Mouse (Mus musculus): ENCODE measurements around the gene Rps15a. TPM values are rescaled to one million over a fixed set of nuclear protein-coding genes. Genes with fewer than 3 reads are reported as not detected.

Rps15a gene
- polyA plus RNA-seq, 2 experiments = 672 to 1,501 TPM

DNA sequence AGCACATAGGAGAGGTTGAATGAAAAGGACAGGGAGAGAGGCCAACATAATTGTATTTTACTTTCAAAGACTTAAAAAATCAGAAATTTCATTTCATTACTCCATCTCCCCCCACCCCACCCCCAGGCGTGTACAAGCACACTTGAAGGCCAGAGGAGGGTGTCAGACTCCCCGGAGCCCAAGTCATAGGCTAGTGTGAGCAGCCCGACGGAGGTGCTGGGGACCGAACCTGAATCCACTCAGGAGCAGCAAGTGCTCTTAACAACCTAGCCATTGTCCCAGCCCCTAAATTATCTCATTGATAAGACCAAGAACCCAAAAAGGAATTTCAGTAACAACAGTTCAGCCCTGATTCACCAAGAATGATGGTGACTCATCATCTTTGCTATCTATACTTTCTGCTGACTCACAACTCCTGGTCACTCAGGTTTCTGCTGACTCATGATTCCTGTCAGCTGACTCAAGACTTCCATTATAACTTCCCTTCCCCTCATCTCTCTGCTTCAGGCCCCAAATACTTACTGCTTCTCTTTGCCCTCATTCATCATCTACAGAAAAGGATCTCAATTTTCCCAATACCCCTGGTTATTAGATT lies 11.4 kb downstream of the Rps15a start:
- DNase-seq (ENCODE audit: low read depth in 3 of 3, low spot score in 3 of 3) (peak; percentile 78 to 86 (median 83)), ATAC-seq (ENCODE audit: insufficient read depth) (peak; percentile 60; the same call in 1 of the 2 replicates)
- Histone ChIP-seq H3K4me3 (ENCODE audit: insufficient read depth in 1 of 2, low read depth in 2 of 2, low read length in 2 of 2) (no peak overlapping the region), H3K9ac (replicated peaks) (no peak overlapping the region; the same call in 1 of the 2 replicates), H3K9me3 (ENCODE audit: control insufficient read depth, low read length) (no peaks in the 10 kb centered on the region), H3K4me1 (replicated peaks; ENCODE audit: control insufficient read depth in 2 of 2, insufficient read depth in 2 of 2, low read length in 1 of 2) (peaks cover 18 to 33% of the 10 kb centered on the region in 2 experiments), H3K4me2 (ENCODE audit: low read depth) (peak overlapping the region; percentile 41), H3K27me3 (ENCODE audit: control insufficient read depth, insufficient read depth, low read length) (no peaks in the 10 kb centered on the region), H3K36me3 (replicated peaks; ENCODE audit: control insufficient read depth, insufficient read depth, low read depth) (peaks cover 51% of the 10 kb centered on the region), H3K27ac (peak overlapping the region; percentile 86)
- WGBS (ENCODE audit: insufficient replicate concordance) = 53% methylated on average over 5 of the region's 5 CpGs
- TF ChIP-seq CTCF (IDR thresholded peaks at IDR 0.05; ENCODE audit: low read depth) (no peak), EP300 (IDR thresholded peaks at IDR 0.05; ENCODE audit: low read depth) (peak; percentile 75)

DNA sequence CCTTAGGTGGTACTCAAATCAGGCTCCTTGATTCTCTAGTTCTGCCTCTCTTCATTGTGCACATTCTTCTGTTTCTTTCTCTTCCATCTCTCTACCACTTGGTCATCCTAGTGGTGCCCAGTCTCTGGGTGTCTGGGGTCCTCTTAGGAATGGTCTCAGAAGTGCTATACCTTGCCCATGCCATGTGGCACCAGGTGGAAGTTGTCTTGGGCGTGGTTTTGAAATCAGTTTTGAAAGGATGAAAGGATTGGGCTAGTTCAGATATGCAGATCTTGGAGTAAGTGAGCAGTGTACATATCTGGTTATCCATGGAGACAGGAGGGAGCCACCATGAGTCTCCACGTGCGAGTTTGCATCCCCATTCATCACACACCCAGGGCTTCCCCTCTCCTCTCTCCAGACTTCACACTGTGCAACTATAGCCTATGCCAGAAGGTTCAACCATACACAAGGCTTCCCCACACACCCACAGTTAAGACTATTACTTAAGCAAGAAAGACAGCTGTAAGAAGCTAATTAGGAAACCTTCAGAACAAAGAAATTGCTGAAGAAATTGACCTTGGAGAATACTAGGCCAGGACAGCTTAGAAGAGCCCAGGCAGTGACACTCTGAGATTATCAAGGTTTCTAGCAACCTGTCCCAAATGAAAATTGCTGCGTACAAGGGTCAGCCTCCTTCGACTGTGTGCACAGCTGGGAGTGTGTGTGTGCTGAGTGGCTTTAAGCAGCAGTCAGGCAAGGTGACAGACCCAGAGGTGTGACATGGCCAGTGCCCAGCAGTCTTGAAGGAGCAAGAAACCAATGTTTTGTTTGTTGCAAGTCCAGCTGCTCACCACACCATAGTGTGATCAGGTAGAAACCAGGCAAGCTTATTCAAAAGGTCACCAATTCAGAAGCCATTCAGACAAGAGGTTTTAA lies 12.3 kb downstream of the Rps15a start:
- TF ChIP-seq EP300 (IDR thresholded peaks at IDR 0.05; ENCODE audit: low read depth) = no peak
- TF ChIP-seq CTCF (IDR thresholded peaks at IDR 0.05; ENCODE audit: low read depth) = no peak
- Histone ChIP-seq H3K9me3 (ENCODE audit: control insufficient read depth, low read length) (no peaks in the 10 kb centered on the region), H3K4me1 (replicated peaks; ENCODE audit: control insufficient read depth in 2 of 2, insufficient read depth in 2 of 2, low read length in 1 of 2) (peaks cover 18 to 30% of the 10 kb centered on the region in 2 experiments), H3K9ac (replicated peaks) (no peak overlapping the region), H3K27ac (peak overlapping the region; percentile 62), H3K36me3 (replicated peaks; ENCODE audit: control insufficient read depth, insufficient read depth, low read depth) (peaks cover 43% of the 10 kb centered on the region), H3K4me3 (ENCODE audit: insufficient read depth in 1 of 2, low read depth in 2 of 2, low read length in 2 of 2) (no peak overlapping the region), H3K27me3 (ENCODE audit: control insufficient read depth, insufficient read depth, low read length) (no peaks in the 10 kb centered on the region), H3K4me2 (ENCODE audit: low read depth) (no peak overlapping the region)
- WGBS (ENCODE audit: insufficient replicate concordance) = 33% methylated on average over 5 of the region's 5 CpGs
- peak; percentile 40 for ATAC-seq (ENCODE audit: insufficient read depth)
- DNase-seq (ENCODE audit: low read depth in 3 of 3, low spot score in 3 of 3) = no peak

DNA sequence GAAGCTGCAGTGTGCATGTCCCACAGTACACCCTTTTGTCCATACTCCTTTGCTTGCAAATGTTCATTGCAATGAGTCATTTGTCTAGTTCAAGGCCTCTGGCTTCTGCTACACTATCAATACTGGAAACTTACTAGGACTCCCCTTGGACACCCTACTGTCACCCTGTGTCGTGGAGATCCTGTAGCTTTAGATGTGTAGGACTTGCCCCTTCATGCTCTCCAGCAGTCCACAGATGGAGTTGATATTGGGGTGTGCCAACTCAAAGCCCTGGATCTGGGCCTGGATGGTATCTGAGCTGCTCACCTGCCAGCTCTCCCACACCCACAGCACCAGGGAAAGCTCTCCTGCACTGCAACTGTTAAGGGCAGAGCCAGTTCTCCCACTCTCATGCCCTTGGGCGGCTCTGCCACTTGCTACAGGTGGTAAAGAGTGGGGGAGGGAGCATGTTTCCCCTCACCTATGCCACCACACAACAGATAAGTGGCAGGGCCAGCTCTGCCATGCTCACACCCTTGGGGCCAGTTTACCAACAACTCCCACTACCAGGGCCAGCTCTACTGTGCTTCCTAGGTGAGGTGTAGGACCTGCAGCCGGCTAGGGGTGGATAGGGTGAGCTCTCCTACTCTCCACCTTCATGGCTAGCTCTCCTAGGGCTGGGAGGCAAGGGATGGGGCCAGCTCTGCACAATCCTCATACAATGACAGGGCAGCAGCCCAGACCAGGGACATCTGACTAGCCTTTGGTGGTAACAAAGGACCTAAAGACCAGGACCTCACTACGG lies 13.1 kb downstream of the Rps15a start:
- peaks cover 34% of the 10 kb centered on the region for H3K36me3 ChIP-seq (replicated peaks; ENCODE audit: control insufficient read depth, insufficient read depth, low read depth)
- H3K9me3 ChIP-seq (ENCODE audit: control insufficient read depth, low read length) = no peaks in the 10 kb centered on the region
- TF ChIP-seq EP300 (IDR thresholded peaks at IDR 0.05; ENCODE audit: low read depth) = no peak
- peak; percentile 34 for ATAC-seq (ENCODE audit: insufficient read depth)
- H3K27ac ChIP-seq = peak overlapping the region; percentile 20
- H3K4me3 ChIP-seq (ENCODE audit: insufficient read depth in 1 of 2, low read depth in 2 of 2, low read length in 2 of 2) = no peak overlapping the region
- peaks cover 18 to 31% of the 10 kb centered on the region in 2 experiments for H3K4me1 ChIP-seq (replicated peaks; ENCODE audit: control insufficient read depth in 2 of 2, insufficient read depth in 2 of 2, low read length in 1 of 2)
- DNase-seq (ENCODE audit: low read depth in 3 of 3, low spot score in 3 of 3) = no peak
- no peaks in the 10 kb centered on the region for H3K27me3 ChIP-seq (ENCODE audit: control insufficient read depth, insufficient read depth, low read length)
- no peak overlapping the region for H3K9ac ChIP-seq (replicated peaks)
- 25% methylated on average over 4 of the region's 4 CpGs for WGBS (ENCODE audit: insufficient replicate concordance)
- no peak overlapping the region for H3K4me2 ChIP-seq (ENCODE audit: low read depth)

DNA sequence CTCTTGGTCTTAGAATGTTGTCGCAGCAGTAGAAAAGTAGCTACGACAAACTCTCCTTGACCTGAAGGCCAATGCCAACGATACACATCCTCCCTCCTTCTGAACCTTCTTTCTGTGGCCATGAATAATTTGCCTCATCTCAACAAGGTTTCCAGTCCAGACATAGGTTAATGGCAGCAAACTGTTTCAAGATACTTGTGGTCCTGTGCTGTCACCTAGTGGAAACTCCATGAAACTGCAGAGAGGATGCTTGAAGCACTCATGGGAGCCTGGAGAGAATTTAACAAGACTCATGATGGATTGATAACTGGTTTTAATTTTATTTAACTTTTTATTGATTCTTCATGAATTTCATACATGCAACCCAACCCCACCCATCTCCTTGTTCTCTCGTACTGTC lies 13.8 kb downstream of the Rps15a start:
- H3K9ac ChIP-seq (replicated peaks) = no peak overlapping the region
- H3K4me3 ChIP-seq (ENCODE audit: insufficient read depth in 1 of 2, low read depth in 2 of 2, low read length in 2 of 2) = no peak overlapping the region
- peaks cover 18 to 33% of the 10 kb centered on the region in 2 experiments for H3K4me1 ChIP-seq (replicated peaks; ENCODE audit: control insufficient read depth in 2 of 2, insufficient read depth in 2 of 2, low read length in 1 of 2)
- H3K27ac ChIP-seq = no peak overlapping the region
- no peaks in the 10 kb centered on the region for H3K27me3 ChIP-seq (ENCODE audit: control insufficient read depth, insufficient read depth, low read length)
- no peak for ATAC-seq (ENCODE audit: insufficient read depth)
- TF ChIP-seq EP300 (IDR thresholded peaks at IDR 0.05; ENCODE audit: low read depth) (no peak), CTCF (IDR thresholded peaks at IDR 0.05; ENCODE audit: low read depth) (peak; percentile 89)
- WGBS (ENCODE audit: insufficient replicate concordance) = 40% methylated on average over 4 of the region's 4 CpGs
- H3K36me3 ChIP-seq (replicated peaks; ENCODE audit: control insufficient read depth, insufficient read depth, low read depth) = peaks cover 28% of the 10 kb centered on the region
- peak; percentile 41 to 60 (median 45) for DNase-seq (ENCODE audit: low read depth in 3 of 3, low spot score in 3 of 3)
- H3K4me2 ChIP-seq (ENCODE audit: low read depth) = no peak overlapping the region
- H3K9me3 ChIP-seq (ENCODE audit: control insufficient read depth, low read length) = no peaks in the 10 kb centered on the region
